Mouse (Mus musculus): ENCODE results near the gene Trappc5. TPM values are rescaled to one million over a fixed set of nuclear protein-coding genes. Genes with fewer than 3 reads are reported as not detected.

Trappc5 gene
- polyA plus RNA-seq, 2 experiments: 11.5 to 13.1 TPM

- Histone ChIP-seq H3K27me3 (ENCODE audit: control insufficient read depth, insufficient read depth, low read length) (no peaks in the 10 kb centered on the region), H3K4me1 (replicated peaks; ENCODE audit: control insufficient read depth in 2 of 2, insufficient read depth in 2 of 2, low read length in 1 of 2) (peaks cover 0 to 12% of the 10 kb centered on the region in 2 experiments; a peak in 3 of 4 replicates), H3K4me2 (ENCODE audit: low read depth) (no peak overlapping the region), H3K4me3 (ENCODE audit: insufficient read depth in 1 of 2, low read depth in 2 of 2, low read length in 2 of 2) (no peak overlapping the region), H3K9me3 (ENCODE audit: control insufficient read depth, low read length) (no peaks in the 10 kb centered on the region), H3K9ac (replicated peaks) (no peak overlapping the region), H3K36me3 (replicated peaks; ENCODE audit: control insufficient read depth, insufficient read depth, low read depth) (no peaks in the 10 kb centered on the region), H3K27ac (no peak overlapping the region)
- DNase-seq (ENCODE audit: low read depth in 3 of 3, low spot score in 3 of 3) (no peak), ATAC-seq (ENCODE audit: insufficient read depth) (no peak)
- 47% methylated on average over 1 of the region's 1 CpGs for WGBS (ENCODE audit: insufficient replicate concordance)
- TF ChIP-seq CTCF (IDR thresholded peaks at IDR 0.05; ENCODE audit: low read depth) (no peak), EP300 (IDR thresholded peaks at IDR 0.05; ENCODE audit: low read depth) (no peak)
Observed at GRCm38 (mm10) chr8:3721041-3721440, 44.9 kb downstream of the Trappc5 start.

Other genes starting within 250 kb of the Trappc5 start
- gene Pex11g, start 208.6 kb upstream of the Trappc5 start, polyA plus RNA-seq (2012; rRNA removed): 2.5 and 3.1 TPM in 2 replicates
- 2.7 and 3.5 TPM in 2 replicates for gene Pex11g, start 208.6 kb upstream of the Trappc5 start, polyA plus RNA-seq (2014; fragmentation: Nextera tagmentation; extraction: Ambion mirVana)
- gene Tex45, start 205.4 kb upstream of the Trappc5 start, polyA plus RNA-seq (2012; rRNA removed): 0.05 TPM in 1 of 2 replicates, not detected in the other
- gene Tex45, start 205.4 kb upstream of the Trappc5 start, polyA plus RNA-seq (2014; fragmentation: Nextera tagmentation; extraction: Ambion mirVana): 0.10 TPM in 1 of 2 replicates, not detected in the other
- 4.8 and 6.8 TPM in 2 replicates for gene Zfp358, start 183.2 kb upstream of the Trappc5 start, polyA plus RNA-seq (2012; rRNA removed)
- gene Zfp358, start 183.2 kb upstream of the Trappc5 start, polyA plus RNA-seq (2014; fragmentation: Nextera tagmentation; extraction: Ambion mirVana): 1.7 and 2.0 TPM in 2 replicates
- gene Mcoln1, start 175.8 kb upstream of the Trappc5 start, polyA plus RNA-seq (2012; rRNA removed): 26.1 and 31.6 TPM in 2 replicates
- gene Mcoln1, start 175.8 kb upstream of the Trappc5 start, polyA plus RNA-seq (2014; fragmentation: Nextera tagmentation; extraction: Ambion mirVana): 12.6 and 13.8 TPM in 2 replicates
- gene Pnpla6, start 160.9 kb upstream of the Trappc5 start, polyA plus RNA-seq (2012; rRNA removed): 12.1 and 14.2 TPM in 2 replicates
- gene Pnpla6, start 160.9 kb upstream of the Trappc5 start, polyA plus RNA-seq (2014; fragmentation: Nextera tagmentation; extraction: Ambion mirVana): 6.5 and 9.6 TPM in 2 replicates
- gene C330021F23Rik, start 108.3 kb upstream of the Trappc5 start, polyA plus RNA-seq (2012; rRNA removed): 2.7 and 3.0 TPM in 2 replicates
- 2.5 and 4.0 TPM in 2 replicates for gene C330021F23Rik, start 108.3 kb upstream of the Trappc5 start, polyA plus RNA-seq (2014; fragmentation: Nextera tagmentation; extraction: Ambion mirVana)
- gene Camsap3, start 89.0 kb upstream of the Trappc5 start, polyA plus RNA-seq (2012; rRNA removed): 1.8 and 2.2 TPM in 2 replicates
- 1.6 and 1.7 TPM in 2 replicates for gene Camsap3, start 89.0 kb upstream of the Trappc5 start, polyA plus RNA-seq (2014; fragmentation: Nextera tagmentation; extraction: Ambion mirVana)
- 24.1 and 27.1 TPM in 2 replicates for gene Xab2, start 55.0 kb upstream of the Trappc5 start, polyA plus RNA-seq (2012; rRNA removed)
- 22.2 and 25.9 TPM in 2 replicates for gene Xab2, start 55.0 kb upstream of the Trappc5 start, polyA plus RNA-seq (2014; fragmentation: Nextera tagmentation; extraction: Ambion mirVana)
- 7.9 and 32.5 TPM in 2 replicates for gene Pet100, start 54.8 kb upstream of the Trappc5 start, polyA plus RNA-seq (2012; rRNA removed)
- 113 and 117 TPM in 2 replicates for gene Pet100, start 54.8 kb upstream of the Trappc5 start, polyA plus RNA-seq (2014; fragmentation: Nextera tagmentation; extraction: Ambion mirVana)
- gene Pcp2, start 50.8 kb upstream of the Trappc5 start, polyA plus RNA-seq (2012; rRNA removed): not detected in 2 replicates
- 0.19 TPM in 1 of 2 replicates, not detected in the other for gene Pcp2, start 50.8 kb upstream of the Trappc5 start, polyA plus RNA-seq (2014; fragmentation: Nextera tagmentation; extraction: Ambion mirVana)
- 55.5 and 61.7 TPM in 2 replicates for gene Stxbp2, start 45.3 kb upstream of the Trappc5 start, polyA plus RNA-seq (2012; rRNA removed)
- gene Stxbp2, start 45.3 kb upstream of the Trappc5 start, polyA plus RNA-seq (2014; fragmentation: Nextera tagmentation; extraction: Ambion mirVana): 37.7 and 44.6 TPM in 2 replicates
- gene Retn, start 20.5 kb upstream of the Trappc5 start, polyA plus RNA-seq (2012; rRNA removed): not detected in 2 replicates
- not detected in 2 replicates for gene Retn, start 20.5 kb upstream of the Trappc5 start, polyA plus RNA-seq (2014; fragmentation: Nextera tagmentation; extraction: Ambion mirVana)
- gene Mcemp1, start 10.5 kb upstream of the Trappc5 start, polyA plus RNA-seq (2012; rRNA removed): 1.4 and 1.9 TPM in 2 replicates
- gene Mcemp1, start 10.5 kb upstream of the Trappc5 start, polyA plus RNA-seq (2014; fragmentation: Nextera tagmentation; extraction: Ambion mirVana): 3.1 and 3.7 TPM in 2 replicates
- gene Fcor, start 3.9 kb upstream of the Trappc5 start, polyA plus RNA-seq (2012; rRNA removed): 0.90 and 1.4 TPM in 2 replicates
- 3.1 and 3.5 TPM in 2 replicates for gene Fcor, start 3.9 kb upstream of the Trappc5 start, polyA plus RNA-seq (2014; fragmentation: Nextera tagmentation; extraction: Ambion mirVana)
- 0.01 TPM in 1 of 2 replicates, not detected in the other for gene Fcer2a, start 17.9 kb downstream of the Trappc5 start, polyA plus RNA-seq (2012; rRNA removed)
- gene Fcer2a, start 17.9 kb downstream of the Trappc5 start, polyA plus RNA-seq (2014; fragmentation: Nextera tagmentation; extraction: Ambion mirVana): 0.05 TPM in 1 of 2 replicates, not detected in the other
- 2.8 and 3.5 TPM in 2 replicates for gene Clec4g, start 44.4 kb downstream of the Trappc5 start, polyA plus RNA-seq (2012; rRNA removed)
- 3.6 and 4.2 TPM in 2 replicates for gene Clec4g, start 44.4 kb downstream of the Trappc5 start, polyA plus RNA-seq (2014; fragmentation: Nextera tagmentation; extraction: Ambion mirVana)
- 0.04 and 0.11 TPM in 2 replicates for gene Cd209a, start 72.7 kb downstream of the Trappc5 start, polyA plus RNA-seq (2012; rRNA removed)
- gene Cd209a, start 72.7 kb downstream of the Trappc5 start, polyA plus RNA-seq (2014; fragmentation: Nextera tagmentation; extraction: Ambion mirVana): 0.21 TPM in 1 of 2 replicates, not detected in the other
- not detected in 2 replicates for gene Cd209e, start 178.0 kb downstream of the Trappc5 start, polyA plus RNA-seq (2012; rRNA removed)
- not detected in 2 replicates for gene Cd209e, start 178.0 kb downstream of the Trappc5 start, polyA plus RNA-seq (2014; fragmentation: Nextera tagmentation; extraction: Ambion mirVana)
- gene Cd209d, start 202.3 kb downstream of the Trappc5 start, polyA plus RNA-seq (2012; rRNA removed): not detected in 2 replicates
- gene Cd209d, start 202.3 kb downstream of the Trappc5 start, polyA plus RNA-seq (2014; fragmentation: Nextera tagmentation; extraction: Ambion mirVana): not detected in 2 replicates

Data from liver, embryonic 14.5 days (tissue).